Mouse (Mus musculus) midbrain, embryonic 10.5 days (tissue): Measurements from ENCODE around the gene Bcl2l13. TPM values are rescaled to one million over a fixed set of nuclear protein-coding genes. Genes with fewer than 3 reads are reported as not detected.
"Not testable (repeated sequence)": the region's sequence is repeated elsewhere in the genome, so short reads cannot be mapped to it uniquely, and the experiment has no call there.

ENCODE experiments used
- DNase-seq: peaks from one replicate; pipeline ENCODE4 v3.0.0-alpha.2; 2017; ENCODE audit warnings: low spot score
- H3K27ac ChIP-seq: fragments of 300-500 bp; sonication (generic); replicated peaks from 2 replicates; pipeline ENCODE4 v1.5.1; 2016; ENCODE audit warnings: mild to moderate bottlenecking
- H3K27me3 ChIP-seq: fragments of 300-500 bp; sonication (generic); 2 replicates; pipeline ENCODE4 v1.6.1; 2016; ENCODE audit warnings: low read depth, mild to moderate bottlenecking; ENCODE audit not compliant: poor library complexity, severe bottlenecking
- H3K36me3 ChIP-seq: fragments of 300-500 bp; sonication (generic); 2 replicates; pipeline ENCODE4 v1.6.1; 2016; ENCODE audit warnings: mild to moderate bottlenecking, moderate library complexity
- H3K4me1 ChIP-seq: fragments of 300-500 bp; sonication (generic); 2 replicates; pipeline ENCODE4 v1.6.1; 2016
- H3K4me3 ChIP-seq: fragments of 300-500 bp; sonication (generic); 2 replicates; pipeline ENCODE4 v1.5.1; 2016; ENCODE audit warnings: mild to moderate bottlenecking, moderate library complexity
- H3K9me3 ChIP-seq: fragments of 300-500 bp; sonication (generic); replicated peaks from 2 replicates; pipeline ENCODE4 v1.6.1; 2016; ENCODE audit warnings: mild to moderate bottlenecking
- WGBS: fragments of 180-500 bp; shearing (Covaris S2); methylation state at CpG from one replicate; pipeline ENCODE4 v1.1.7; 2016; 5-methylcytosine and 5-hydroxymethylcytosine counted together
- polyA plus RNA-seq: library from polyadenylated mRNA; unstranded; fragments of >200 nt; fragmentation: Nextera tagmentation; extraction: Ambion mirVana; gene quantifications from 2 replicates; pipeline ENCODE4 v1.2.1, GENCODE M21; 2016

The Bcl2l13 gene
- polyA plus RNA-seq, 1 experiment from 2014 or later, result 48.9 TPM

- Histone ChIP-seq H3K9me3 (no peaks in the 10 kb centered on the region), H3K36me3 (peaks cover 93% of the 10 kb centered on the region), H3K4me3 (no peak overlapping the region), H3K27me3 (no peaks in the 10 kb centered on the region), H3K27ac (no peak overlapping the region), H3K4me1 (no peaks in the 10 kb centered on the region)
- 94% methylated on average over 4 of the region's 4 CpGs for WGBS
- DNase-seq, result no peak
Measured at GRCm38 (mm10) chr6:120807738-120808081, 28.3 kb upstream of the Bcl2l13 start.

- 98% methylated on average over 10 of the region's 10 CpGs for WGBS
- not testable (repeated sequence) for DNase-seq, H3K9me3 ChIP-seq, H3K27me3 ChIP-seq, H3K4me1 ChIP-seq, H3K4me3 ChIP-seq, H3K27ac ChIP-seq
- H3K36me3 ChIP-seq, result peaks cover 54% of the 10 kb centered on the region
Measured at GRCm38 (mm10) chr6:120811999-120812398, 24.0 kb upstream of the Bcl2l13 start.

GRCm38 (mm10) chr6:120819294-120819693 lies 16.7 kb upstream of the Bcl2l13 start:
- Histone ChIP-seq H3K9me3 (peaks cover 10% of the 10 kb centered on the region; the same call in 1 of the 2 replicates), H3K4me3 (no peak overlapping the region), H3K4me1 (peaks cover 18% of the 10 kb centered on the region), H3K36me3 (peaks cover 35% of the 10 kb centered on the region), H3K27me3 (no peaks in the 10 kb centered on the region), H3K27ac (no peak overlapping the region)
- WGBS, result 96% methylated on average over 2 of the region's 2 CpGs
- DNase-seq, result no peak

GRCm38 (mm10) chr6:120820144-120820543 lies 15.9 kb upstream of the Bcl2l13 start:
- DNase-seq, result no peak
- Histone ChIP-seq H3K27ac (no peak overlapping the region), H3K27me3 (no peaks in the 10 kb centered on the region), H3K9me3 (peaks cover 10% of the 10 kb centered on the region; the same call in 1 of the 2 replicates), H3K4me3 (no peak overlapping the region), H3K36me3 (peaks cover 35% of the 10 kb centered on the region), H3K4me1 (peaks cover 18% of the 10 kb centered on the region)
- 94% methylated on average over 5 of the region's 5 CpGs for WGBS

GRCm38 (mm10) chr6:120820941-120821340 lies 15.1 kb upstream of the Bcl2l13 start:
- 95% methylated on average over 1 of the region's 1 CpGs for WGBS
- peak overlapping the region; percentile 96; the same call in 1 of the 2 replicates for H3K4me3 ChIP-seq

GRCm38 (mm10) chr6:120821715-120822114 lies 14.3 kb upstream of the Bcl2l13 start:
- Histone ChIP-seq H3K36me3 (peaks cover 35% of the 10 kb centered on the region), H3K4me3 (peak overlapping the region; percentile 96), H3K27ac (no peak overlapping the region), H3K27me3 (no peaks in the 10 kb centered on the region), H3K9me3 (peaks cover 10% of the 10 kb centered on the region; the same call in 1 of the 2 replicates), H3K4me1 (peaks cover 18% of the 10 kb centered on the region)
- no peak for DNase-seq
- 63% methylated on average over 5 of the region's 5 CpGs for WGBS

More at GRCm38 (mm10) chr6:120820941-120821340, 15.1 kb upstream of the Bcl2l13 start:
- H3K36me3 ChIP-seq, result peaks cover 35% of the 10 kb centered on the region
- H3K27me3 ChIP-seq, result no peaks in the 10 kb centered on the region
- no peak overlapping the region for H3K27ac ChIP-seq
- H3K9me3 ChIP-seq, result peaks cover 10% of the 10 kb centered on the region; the same call in 1 of the 2 replicates
- peaks cover 18% of the 10 kb centered on the region for H3K4me1 ChIP-seq
- no peak for DNase-seq

- H3K9me3 ChIP-seq, result peaks cover 6% of the 10 kb centered on the region; the same call in 1 of the 2 replicates
- H3K27ac ChIP-seq, result peak within 1 kb of the TSS; percentile 88
- no peaks in the 10 kb centered on the region for H3K27me3 ChIP-seq
- WGBS, result under 1% methylated on average over 41 of the region's 41 CpGs
- peak; percentile 94 for DNase-seq
- peaks cover 29% of the 10 kb centered on the region for H3K36me3 ChIP-seq
- H3K4me3 ChIP-seq, result peak within 1 kb of the TSS; percentile 96
- peaks cover 18% of the 10 kb centered on the region for H3K4me1 ChIP-seq
Measured at GRCm38 (mm10) chr6:120822307-120822928, 13.6 kb upstream of the Bcl2l13 start, which contains the start of gene Atp6v1e1. TSS of gene Atp6v1e1 (minus strand) at chr6:120822793.

- DNase-seq, result no peak
- no peaks in the 10 kb centered on the region for H3K27me3 ChIP-seq
- peaks cover 23% of the 10 kb centered on the region for H3K36me3 ChIP-seq
- peak overlapping the region; percentile 88 for H3K27ac ChIP-seq
- peak overlapping the region; percentile 96 for H3K4me3 ChIP-seq
- WGBS, result 78% methylated on average over 10 of the region's 10 CpGs
- peaks cover 18% of the 10 kb centered on the region for H3K4me1 ChIP-seq
- no peaks in the 10 kb centered on the region; the same call in 1 of the 2 replicates for H3K9me3 ChIP-seq
Measured at GRCm38 (mm10) chr6:120822937-120823614, 12.9 kb upstream of the Bcl2l13 start.

- H3K27ac ChIP-seq, result no peak overlapping the region
- WGBS, result 78% methylated on average over 1 of the region's 1 CpGs
- H3K4me1 ChIP-seq, result no peaks in the 10 kb centered on the region
- H3K27me3 ChIP-seq, result no peaks in the 10 kb centered on the region
- H3K9me3 ChIP-seq, result no peaks in the 10 kb centered on the region
- no peak overlapping the region for H3K4me3 ChIP-seq
- no peaks in the 10 kb centered on the region for H3K36me3 ChIP-seq
- DNase-seq, result no peak
Measured at GRCm38 (mm10) chr6:120830056-120830455, 6.0 kb upstream of the Bcl2l13 start.

- DNase-seq, result no peak
- Histone ChIP-seq H3K27ac (no peak overlapping the region), H3K27me3 (no peaks in the 10 kb centered on the region), H3K36me3 (no peaks in the 10 kb centered on the region), H3K4me1 (peaks cover 5% of the 10 kb centered on the region), H3K4me3 (no peak overlapping the region), H3K9me3 (no peaks in the 10 kb centered on the region)
- WGBS, result 69% methylated on average over 4 of the region's 4 CpGs
Measured at GRCm38 (mm10) chr6:120830866-120831608, 5.0 kb upstream of the Bcl2l13 start.

- DNase-seq, result no peak
- Histone ChIP-seq H3K4me3 (no peak overlapping the region), H3K36me3 (no peaks in the 10 kb centered on the region), H3K9me3 (no peaks in the 10 kb centered on the region), H3K27ac (no peak overlapping the region), H3K4me1 (peaks cover 9% of the 10 kb centered on the region), H3K27me3 (no peaks in the 10 kb centered on the region)
- WGBS, result 74% methylated on average over 4 of the region's 4 CpGs
Measured at GRCm38 (mm10) chr6:120832097-120832496, 3.9 kb upstream of the Bcl2l13 start.

- Histone ChIP-seq H3K9me3 (no peaks in the 10 kb centered on the region), H3K4me1 (peaks cover 17% of the 10 kb centered on the region), H3K27ac (no peak overlapping the region), H3K4me3 (no peak overlapping the region), H3K27me3 (no peaks in the 10 kb centered on the region), H3K36me3 (peaks cover 16% of the 10 kb centered on the region)
- no peak for DNase-seq
- 92% methylated on average over 4 of the region's 4 CpGs for WGBS
Measured at GRCm38 (mm10) chr6:120834766-120835321, 1.2 kb upstream of the Bcl2l13 start.
